Mouse (Mus musculus): ENCODE data around the gene Myo1c. TPM values are rescaled to one million over a fixed set of nuclear protein-coding genes. Genes with fewer than 3 reads are reported as not detected.

Myo1c gene
- 10 to 100 TPM; 17.0 to 24.3 (median 20.5) TPM for total RNA-seq (2022)

GRCm38 (mm10) chr11:75650311-75650710, at the start of gene Myo1c:
Myo1c (plus strand) TSS chr11:75650504.
- DNase-seq (ENCODE audit: low spot score in 2 of 2): no peak

GRCm38 (mm10) chr11:75604826-75605225, 45.5 kb upstream of the Myo1c start:
- no peak for DNase-seq (ENCODE audit: low spot score in 2 of 2)

GRCm38 (mm10) chr11:75605318-75605717, 45.0 kb upstream of the Myo1c start:
- no peak for DNase-seq (ENCODE audit: low spot score in 2 of 2)

GRCm38 (mm10) chr11:75608776-75609175, 41.5 kb upstream of the Myo1c start:
- no peak for DNase-seq (ENCODE audit: low spot score in 2 of 2)

GRCm38 (mm10) chr11:75610021-75610420, 40.3 kb upstream of the Myo1c start:
- no peak for DNase-seq (ENCODE audit: low spot score in 2 of 2)

- no peak for DNase-seq (ENCODE audit: low spot score in 2 of 2)
These were observed 35.5 kb upstream of the Myo1c start for GRCm38 (mm10) chr11:75614769-75615168.

- DNase-seq (ENCODE audit: low spot score in 2 of 2): no peak
These were observed 34.7 kb upstream of the Myo1c start for GRCm38 (mm10) chr11:75615556-75615955.

- DNase-seq (ENCODE audit: low spot score in 2 of 2): no peak
These were observed 31.2 kb upstream of the Myo1c start for GRCm38 (mm10) chr11:75619133-75619532.

GRCm38 (mm10) chr11:75620136-75620780, 30.0 kb upstream of the Myo1c start:
- DNase-seq (ENCODE audit: low spot score in 2 of 2): peak in 1 of 2 experiments; percentile 44

GRCm38 (mm10) chr11:75621426-75621825, 28.9 kb upstream of the Myo1c start:
- no peak for DNase-seq (ENCODE audit: low spot score in 2 of 2)

GRCm38 (mm10) chr11:75622588-75623329, 27.5 kb upstream of the Myo1c start:
- DNase-seq (ENCODE audit: low spot score in 2 of 2): no peak

- no peak for DNase-seq (ENCODE audit: low spot score in 2 of 2)
These were observed 26.2 kb upstream of the Myo1c start for GRCm38 (mm10) chr11:75624102-75624554.

GRCm38 (mm10) chr11:75625820-75626219, 24.5 kb upstream of the Myo1c start:
- peak in 1 of 2 experiments; percentile 46 for DNase-seq (ENCODE audit: low spot score in 2 of 2)

- no peak for DNase-seq (ENCODE audit: low spot score in 2 of 2)
These were observed 20.2 kb upstream of the Myo1c start for GRCm38 (mm10) chr11:75630098-75630497.

GRCm38 (mm10) chr11:75630645-75631229, 19.6 kb upstream of the Myo1c start, which contains the start of gene Inpp5k:
Inpp5k (plus strand) TSS chr11:75630988.
- DNase-seq (ENCODE audit: low spot score in 2 of 2): peak; percentile 95 to 97

GRCm38 (mm10) chr11:75631561-75632225, 18.6 kb upstream of the Myo1c start:
- DNase-seq (ENCODE audit: low spot score in 2 of 2): no peak

- DNase-seq (ENCODE audit: low spot score in 2 of 2): no peak
These were observed 17.4 kb upstream of the Myo1c start for GRCm38 (mm10) chr11:75632921-75633320.

- no peak for DNase-seq (ENCODE audit: low spot score in 2 of 2)
These were observed 15.5 kb upstream of the Myo1c start for GRCm38 (mm10) chr11:75634801-75635200.

- DNase-seq (ENCODE audit: low spot score in 2 of 2): no peak
These were observed 15.0 kb upstream of the Myo1c start for GRCm38 (mm10) chr11:75635315-75635714.

- no peak for DNase-seq (ENCODE audit: low spot score in 2 of 2)
These were observed 7.0 kb upstream of the Myo1c start for GRCm38 (mm10) chr11:75643323-75643722.

GRCm38 (mm10) chr11:75644684-75645083, 5.6 kb upstream of the Myo1c start:
- no peak for DNase-seq (ENCODE audit: low spot score in 2 of 2)

Measured in layer of hippocampus, adult 8-10 months (tissue).